In the genomic region with DNA sequence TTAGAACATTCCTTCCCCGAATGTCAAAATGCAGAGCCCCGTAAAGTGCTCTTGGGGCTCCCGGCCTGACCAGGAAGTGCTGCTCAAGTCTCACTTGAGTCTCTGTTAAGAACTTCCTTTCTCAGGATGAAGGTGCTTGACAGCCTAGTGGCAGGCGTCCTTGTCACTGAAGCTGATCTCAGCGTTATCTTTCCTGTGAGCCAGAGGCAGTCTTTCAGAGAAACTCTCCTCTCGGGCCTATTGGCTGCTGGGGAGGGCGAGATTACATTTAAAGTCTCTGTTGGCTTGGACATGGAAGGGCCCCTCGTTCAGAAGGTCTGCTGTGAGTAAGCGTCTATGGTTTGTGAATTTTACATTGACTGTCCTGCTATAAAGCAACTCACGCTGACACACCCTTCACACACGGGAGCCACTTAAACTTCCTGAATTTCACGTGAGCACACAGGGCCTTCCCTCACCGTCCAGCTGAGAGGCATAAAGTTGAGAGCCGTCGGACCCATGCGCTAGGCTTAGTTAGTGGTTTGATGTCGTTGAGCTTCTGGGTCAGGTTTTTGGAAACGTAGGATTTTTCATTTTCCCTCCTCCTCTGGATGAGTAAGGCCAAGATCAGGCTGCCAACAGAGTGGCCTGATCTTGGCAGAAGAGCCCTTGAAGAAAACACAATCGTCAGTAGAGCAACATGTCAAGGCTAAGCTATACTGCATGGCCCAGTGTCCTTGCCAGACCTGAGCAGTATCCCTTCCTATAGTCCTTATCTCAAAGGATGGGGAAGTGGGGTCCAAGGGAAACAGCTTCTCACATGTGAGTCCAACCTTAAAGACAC, we compare ENCODE assay signal across 9 mouse cellular contexts. TPM values are rescaled to one million over a fixed set of nuclear protein-coding genes. Genes with fewer than 3 reads are reported as not detected.
DNase-seq lines count a peak whose midpoint lies in the region; ATAC-seq and TF ChIP-seq lines count a peak whose summit lies in the region.
"Had no signal": no experiment of that assay in that cellular context is flagged by ENCODE, and none has a peak within 500 bp of the region (broad histone marks: within the 10 kb centered on the region; RNA-seq: fewer than 3 reads in every experiment).

No protein-coding gene starts in this region.

- peak; percentile 52 to 64 for TF ChIP-seq EP300 in MEL (IDR thresholded peaks at IDR 0.05; ENCODE audit: low read depth in 1 of 2, low read length in 2 of 2)

- H3K4me1 ChIP-seq in MEL (ENCODE audit: control insufficient read depth in 1 of 2, insufficient read depth in 2 of 2, low read length in 2 of 2) = peaks cover 12 to 35% of the 10 kb centered on the region in 2 experiments
- peaks cover 8% of the 10 kb centered on the region for H3K4me1 ChIP-seq in hindbrain, embryonic 16.5 days (ENCODE audit: control insufficient read depth, insufficient read depth, low read depth, low read length)

- peak overlapping the region; percentile 96 for H3K9ac ChIP-seq in MEL (ENCODE audit: control insufficient read depth, low read depth, low read length, poor library complexity, severe bottlenecking)
- no peak overlapping the region for H3K9ac ChIP-seq in hindbrain, embryonic 16.5 days (ENCODE audit: low read depth, low read length)
- H3K9ac ChIP-seq: embryonic facial prominence, embryonic 13.5 days had no signal

- peak; percentile 43 for DNase-seq in adrenal gland, adult 8-10 months
- no peak for DNase-seq in adrenal gland, adult 18-20 months (ENCODE audit: low spot score in 2 of 2)
- peak; percentile 91 for DNase-seq in MEL (ENCODE audit: low read depth, low spot score)
- DNase-seq in retina, postnatal 1 day = no peak
- no peak for DNase-seq in layer of hippocampus, postnatal 10 days (ENCODE audit: low spot score in 2 of 2)

- H3K27me3 ChIP-seq in MEL (ENCODE audit: control insufficient read depth in 1 of 2, insufficient read depth in 2 of 2, low read length in 2 of 2) = no peaks in the 10 kb centered on the region
- no peaks in the 10 kb centered on the region for H3K27me3 ChIP-seq in hindbrain, embryonic 16.5 days (replicated peaks; ENCODE audit: control insufficient read depth, insufficient read depth, low read length)
- H3K27me3 ChIP-seq: embryonic facial prominence, embryonic 13.5 days had no signal

- H3K79me2 ChIP-seq in MEL (ENCODE audit: control insufficient read depth, insufficient read depth, low read length, poor library complexity) = peaks cover 44% of the 10 kb centered on the region

- no peak overlapping the region for H3K4me2 ChIP-seq in hindbrain, embryonic 16.5 days (ENCODE audit: low read length)
- H3K4me2 ChIP-seq: embryonic facial prominence, embryonic 13.5 days had no signal

- H3K27ac ChIP-seq in MEL (ENCODE audit: control insufficient read depth, low read depth, low read length) = peak overlapping the region; percentile 100
- H3K27ac ChIP-seq in hindbrain, embryonic 16.5 days (ENCODE audit: low read depth, low read length) = no peak overlapping the region
- H3K27ac ChIP-seq: embryonic facial prominence, embryonic 13.5 days had no signal

- TF ChIP-seq RAD21 in MEL (IDR thresholded peaks at IDR 0.05; ENCODE audit: low read depth, low read length) = no peak

- peaks cover 0 to 27% of the 10 kb centered on the region in 2 experiments; a peak in 2 of 4 replicates for H3K36me3 ChIP-seq in MEL (ENCODE audit: control insufficient read depth in 1 of 2, insufficient read depth in 2 of 2, low read length in 2 of 2)
- no peaks in the 10 kb centered on the region for H3K36me3 ChIP-seq in hindbrain, embryonic 16.5 days (ENCODE audit: control insufficient read depth, insufficient read depth, low read length)
- H3K36me3 ChIP-seq: embryonic facial prominence, embryonic 13.5 days had no signal

- peak; percentile 32 for ATAC-seq in inflammation-experienced regulatory T-cells, adult 6 months
- peak; percentile 27 for ATAC-seq in megakaryocyte progenitor cell, adult 5-6 weeks (replicated peaks; ENCODE audit: poor library complexity)
- no peak for ATAC-seq in hindbrain, embryonic 16.5 days

- TF ChIP-seq CTCF in MEL (IDR thresholded peaks at IDR 0.05 in 2 of 3, conservative IDR thresholded peaks at IDR 0.05 in 1 of 3; ENCODE audit: control insufficient read depth in 1 of 3, insufficient read depth in 1 of 3, low read depth in 2 of 3, low read length in 3 of 3, poor library complexity in 1 of 3, severe bottlenecking in 1 of 3) = no peak

- TF ChIP-seq POLR2A in MEL (IDR thresholded peaks at IDR 0.05; ENCODE audit: control insufficient read depth in 1 of 2, insufficient read depth in 1 of 2, low read depth in 1 of 2, low read length in 2 of 2, poor library complexity in 1 of 2) = peak; percentile 15 to 76; a peak in 2 of 4 replicates

- no peaks in the 10 kb centered on the region for H3K9me3 ChIP-seq in MEL (replicated peaks; ENCODE audit: insufficient read depth, low read length)
- H3K9me3 ChIP-seq in hindbrain, embryonic 16.5 days (ENCODE audit: control insufficient read depth, low read length) = no peaks in the 10 kb centered on the region
- H3K9me3 ChIP-seq: embryonic facial prominence, embryonic 13.5 days had no signal

- 80% methylated on average over 19 of the region's 19 CpGs for WGBS in hindbrain, embryonic 16.5 days

- H3K4me3 ChIP-seq in MEL (ENCODE audit: control insufficient read depth in 1 of 2, insufficient read depth in 1 of 2, low read depth in 2 of 2, low read length in 2 of 2) = peak overlapping the region; percentile 76 to 91
- no peak overlapping the region for H3K4me3 ChIP-seq in hindbrain, embryonic 16.5 days (ENCODE audit: low read length)
- H3K4me3 ChIP-seq: embryonic facial prominence, embryonic 13.5 days had no signal

TF ChIP-seq in MEL, 35 proteins besides CTCF, POLR2A, EP300 and RAD21 (continues in another document):
- no peak for TF ChIP-seq ZNF384 (IDR thresholded peaks at IDR 0.05; ENCODE audit: low read depth, low read length)
- no peak for TF ChIP-seq MEF2A (IDR thresholded peaks at IDR 0.05; ENCODE audit: extremely low read depth, insufficient replicate concordance, low read depth, low read length, poor library complexity, severe bottlenecking)
- peak; percentile 60; the same call in 1 of the 2 replicates for TF ChIP-seq HCFC1 (IDR thresholded peaks at IDR 0.05; ENCODE audit: low read depth, low read length)
- no peak for TF ChIP-seq NRF1 (IDR thresholded peaks at IDR 0.05; ENCODE audit: insufficient read depth, low read depth, low read length, poor library complexity, severe bottlenecking)
- peak; percentile 79 for TF ChIP-seq SIN3A (IDR thresholded peaks at IDR 0.05; ENCODE audit: low read length)
- no peak for TF ChIP-seq SMC3 (IDR thresholded peaks at IDR 0.05; ENCODE audit: low read depth, low read length)
- peak; percentile 94 for TF ChIP-seq BHLHE40 (IDR thresholded peaks at IDR 0.05; ENCODE audit: borderline replicate concordance, low read depth, low read length)
- peak; percentile 86 for TF ChIP-seq TBP (IDR thresholded peaks at IDR 0.05; ENCODE audit: low read depth, low read length)
- peak; percentile 40 for TF ChIP-seq RCOR1 (IDR thresholded peaks at IDR 0.05; ENCODE audit: low read depth, low read length)
- no peak for TF ChIP-seq USF2 (IDR thresholded peaks at IDR 0.05; ENCODE audit: borderline replicate concordance in 1 of 2, insufficient read depth in 1 of 2, low read depth in 1 of 2, low read length in 2 of 2)
- TF ChIP-seq JUND (IDR thresholded peaks at IDR 0.05; ENCODE audit: low read depth, low read length) = no peak
- TF ChIP-seq ZMIZ1 (IDR thresholded peaks at IDR 0.05; ENCODE audit: low read depth, low read length) = 0 out of 2 replicates have a peak, but pooled peaks have one; percentile 55
- TF ChIP-seq NELFE (IDR thresholded peaks at IDR 0.05; ENCODE audit: low read depth, low read length) = peak; percentile 51
- peak; percentile 42; the same call in 1 of the 2 replicates for TF ChIP-seq USF1 (IDR thresholded peaks at IDR 0.05; ENCODE audit: low read depth, low read length)
- no peak for TF ChIP-seq ZC3H11A (IDR thresholded peaks at IDR 0.05; ENCODE audit: low read depth, low read length)
- TF ChIP-seq ETS1 (IDR thresholded peaks at IDR 0.05; ENCODE audit: low read depth, low read length) = peak; percentile 86
- TF ChIP-seq MYC (IDR thresholded peaks at IDR 0.05; ENCODE audit: low read depth, low read length) = 0 out of 2 replicates have a peak, but pooled peaks have one; percentile 13
- no peak for TF ChIP-seq CHD2 (IDR thresholded peaks at IDR 0.05; ENCODE audit: low read length)
- 0 out of 2 replicates have a peak, but pooled peaks have one; percentile 26 for TF ChIP-seq MAFK (IDR thresholded peaks at IDR 0.05; ENCODE audit: borderline replicate concordance, low read depth, low read length)
- 0 out of 2 replicates have a peak, but pooled peaks have one; percentile 29 for TF ChIP-seq CHD1 (IDR thresholded peaks at IDR 0.05; ENCODE audit: low read depth, low read length)
- no peak for TF ChIP-seq E2F4 (IDR thresholded peaks at IDR 0.05; ENCODE audit: borderline replicate concordance, low read depth, low read length)

RNA-seq across cellular contexts. Expression of gene Taok3, which starts 14.3 kb away (rescaled TPM):
- total RNA-seq in adrenal gland, adult 8-10 months (2022) = 10 to 100 TPM; 36.8 to 59.1 (median 47.9) TPM
- 10 to 100 TPM; 33.0 to 35.9 TPM for total RNA-seq in adrenal gland, adult 18-20 months (2021)
- total RNA-seq in MEL (2012; rRNA removed) = 32.1 and 33.7 TPM in 2 replicates
- 10 to 100 TPM in 1 of 2 experiments, not detected in 1; 79.2 TPM for polyA plus RNA-seq in MEL (2012; ENCODE audit: insufficient read depth in 1 of 2, insufficient read length in 2 of 2, low read depth in 1 of 2, low replicate concordance in 2 of 2, missing spikeins in 1 of 2)
- polyA plus RNA-seq in inflammation-experienced regulatory T-cells, adult 6 months (2017; shearing (Covaris generic)) = 100 to 1,000 TPM; 115 to 147 (median 144) TPM
- total RNA-seq in megakaryocyte progenitor cell, adult 5-6 weeks (2015) = 62.9 and 66.8 TPM in 2 replicates
- total RNA-seq in megakaryocyte progenitor cell, adult 5-6 weeks (2017) = 43.6 and 57.8 TPM in 2 replicates
- polyA plus RNA-seq in hindbrain, embryonic 16.5 days (2015; fragmentation: Nextera tagmentation; extraction: Ambion mirVana) = 61.7 and 63.3 TPM in 2 replicates
- total RNA-seq in layer of hippocampus, postnatal 10 days (2021) = 10 to 100 TPM; 66.3 to 68.3 TPM

RNA-seq across cellular contexts. Expression of gene Suds3, which starts 18.4 kb away (rescaled TPM):
- 100 to 1,000 TPM; 108 to 130 (median 123) TPM for total RNA-seq in adrenal gland, adult 8-10 months (2022)
- 100 to 1,000 TPM; 103 to 120 TPM for total RNA-seq in adrenal gland, adult 18-20 months (2021)
- total RNA-seq in MEL (2012; rRNA removed) = 64.6 and 67.8 TPM in 2 replicates
- 100 to 1,000 TPM in 1 of 2 experiments, not detected in 1; 102 TPM for polyA plus RNA-seq in MEL (2012; ENCODE audit: insufficient read depth in 1 of 2, insufficient read length in 2 of 2, low read depth in 1 of 2, low replicate concordance in 2 of 2, missing spikeins in 1 of 2)
- 10 to 100 TPM in 2 of 3 experiments, 1 to 10 TPM in 1; 8.8 to 14.4 (median 11.7) TPM for polyA plus RNA-seq in inflammation-experienced regulatory T-cells, adult 6 months (2017; shearing (Covaris generic))
- 20.0 and 23.2 TPM in 2 replicates for total RNA-seq in megakaryocyte progenitor cell, adult 5-6 weeks (2015)
- 106 and 114 TPM in 2 replicates for total RNA-seq in megakaryocyte progenitor cell, adult 5-6 weeks (2017)
- 70.0 and 76.7 TPM in 2 replicates for polyA plus RNA-seq in hindbrain, embryonic 16.5 days (2015; fragmentation: Nextera tagmentation; extraction: Ambion mirVana)
- 100 to 1,000 TPM in 1 of 2 experiments, 10 to 100 TPM in 1; 96.6 to 101 TPM for total RNA-seq in layer of hippocampus, postnatal 10 days (2021)

Comparison
In these comparisons a context has a peak if more than half of its experiments do, and no peak if none do; other contexts are left out.
1. DNase-seq: peak in adrenal gland, adult 8-10 months (single experiment) and MEL (single experiment); none in adrenal gland, adult 18-20 months (0 of 2), retina, postnatal 1 day (single experiment) and layer of hippocampus, postnatal 10 days (0 of 2).